Mouse (Mus musculus) adrenal gland (tissue): ENCODE results near the gene Lmcd1.
"Not testable (repeated sequence)": the region's sequence is repeated elsewhere in the genome, so short reads cannot be mapped to it uniquely, and the experiment has no call there.

ENCODE experiments used
- intact Hi-C: fragments of 180-260 bp; cut with DNase I; formaldehyde crosslinking; loops from one replicate; pipeline ENCODE4 v1.15.1; 2025
- long read RNA-seq, 2 experiments: library from polyadenylated mRNA; unstranded; transcript quantifications; one replicate each; pipeline ENCODE4 v2.0.0; 2020; ENCODE audit warnings: borderline replicate concordance in 1 of 2; ENCODE audit not compliant: insufficient replicate concordance in 1 of 2

Gene Lmcd1
- long read RNA-seq, experiment 1, partial matches to known transcripts: 2 of 6 reads
- long read RNA-seq, experiment 1, other reads (novel, unspliced or antisense): 1 of 6 reads
- long read RNA-seq, experiment 2, partial matches to known transcripts: 1 of 3 reads
- long read RNA-seq, experiment 2, other reads (novel, unspliced or antisense): 0 of 3 reads

GRCm38 (mm10) chr6:112273501-112274205, at the start of gene Lmcd1:
Gene Lmcd1, plus strand, starts transcription at chr6:112273758.
- intact Hi-C loops: loop anchor here (5.0 kb wide), 1 partner anchor 61 kb away; no protein-coding TSS in a partner anchor

- intact Hi-C loops: no loop called here
Measured at GRCm38 (mm10) chr6:112223877-112224632, 49.5 kb upstream of the Lmcd1 start.

- intact Hi-C loops: no loop called here
Measured at GRCm38 (mm10) chr6:112236775-112237174, 36.8 kb upstream of the Lmcd1 start.

- intact Hi-C loops: no loop called here
Measured at GRCm38 (mm10) chr6:112242216-112242615, 31.3 kb upstream of the Lmcd1 start.

- intact Hi-C loops: no loop called here
Measured at GRCm38 (mm10) chr6:112245639-112246038, 27.9 kb upstream of the Lmcd1 start.

GRCm38 (mm10) chr6:112246636-112247035, 26.9 kb upstream of the Lmcd1 start:
- intact Hi-C loops: no loop called here

GRCm38 (mm10) chr6:112253943-112254342, 19.6 kb upstream of the Lmcd1 start:
- intact Hi-C loops: not testable (repeated sequence)

- intact Hi-C loops: no loop called here
Measured at GRCm38 (mm10) chr6:112254967-112255366, 18.6 kb upstream of the Lmcd1 start.

GRCm38 (mm10) chr6:112255388-112256225, 18.0 kb upstream of the Lmcd1 start:
- intact Hi-C loops: no loop called here

GRCm38 (mm10) chr6:112256599-112256998, 17.0 kb upstream of the Lmcd1 start:
- intact Hi-C loops: no loop called here

- intact Hi-C loops: no loop called here
Measured at GRCm38 (mm10) chr6:112261089-112261488, 12.5 kb upstream of the Lmcd1 start.

GRCm38 (mm10) chr6:112264321-112264720, 9.2 kb upstream of the Lmcd1 start:
- intact Hi-C loops: no loop called here

- intact Hi-C loops: no loop called here
Measured at GRCm38 (mm10) chr6:112266631-112267030, 6.9 kb upstream of the Lmcd1 start.

GRCm38 (mm10) chr6:112267661-112268357, 5.7 kb upstream of the Lmcd1 start:
- intact Hi-C loops: no loop called here

- intact Hi-C loops: loop anchor here (5.0 kb wide), 1 partner anchor 62 kb away; no protein-coding TSS in a partner anchor
Measured at GRCm38 (mm10) chr6:112274261-112275055, 900 bp downstream of the Lmcd1 start.

GRCm38 (mm10) chr6:112275731-112276245, 2.2 kb downstream of the Lmcd1 start:
- intact Hi-C loops: no loop called here

- intact Hi-C loops: no loop called here
Measured at GRCm38 (mm10) chr6:112278805-112279204, 5.2 kb downstream of the Lmcd1 start.

- intact Hi-C loops: no loop called here
Measured at GRCm38 (mm10) chr6:112280161-112280560, 6.6 kb downstream of the Lmcd1 start.

- intact Hi-C loops: no loop called here
Measured at GRCm38 (mm10) chr6:112280945-112281344, 7.4 kb downstream of the Lmcd1 start.

- intact Hi-C loops: no loop called here
Measured at GRCm38 (mm10) chr6:112281935-112282334, 8.4 kb downstream of the Lmcd1 start.
